Comparison of ENCODE assay signal across 9 mouse cellular contexts in the genomic region with DNA sequence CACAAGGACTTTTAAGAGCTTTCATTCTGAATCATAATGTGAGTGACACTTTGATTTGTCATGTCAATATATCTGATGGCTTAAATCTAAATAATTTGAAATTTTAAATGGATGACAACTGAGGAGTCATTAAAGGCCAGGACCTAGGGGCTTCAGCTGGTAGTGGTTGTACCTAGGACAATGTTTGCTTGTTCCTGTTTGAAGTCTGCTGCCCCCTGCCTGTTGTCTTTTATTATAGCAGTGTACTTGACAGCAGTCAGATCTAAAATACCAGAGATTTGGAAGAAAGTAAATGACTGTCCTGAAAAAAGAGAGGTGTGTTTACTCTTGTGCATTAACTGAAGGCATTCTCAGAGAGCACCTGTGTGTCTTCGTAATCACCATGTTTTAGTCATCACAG.
A peak's percentile ranks its signal among the peaks of the same experiment; 100 is the strongest.
DNase-seq lines count a peak whose midpoint lies in the region; ATAC-seq and TF ChIP-seq lines count a peak whose summit lies in the region.
"Had no signal": no experiment of that assay in that cellular context is flagged by ENCODE, and none has a peak within 500 bp of the region (broad histone marks: within the 10 kb centered on the region; RNA-seq: fewer than 3 reads in every experiment).

No protein-coding gene starts in this region.

- no peak overlapping the region for H3K4me3 ChIP-seq in gastrocnemius, adult 2 months
- no peak overlapping the region for H3K4me3 ChIP-seq in embryonic facial prominence, embryonic 11.5 days (ENCODE audit: low read depth, low read length)
- H3K4me3 ChIP-seq in limb, embryonic 10.5 days, result no peak overlapping the region
- H3K4me3 ChIP-seq: heart, embryonic 15.5 days had no signal

- WGBS in embryonic facial prominence, embryonic 11.5 days, result 90% methylated on average over 1 of the region's 1 CpGs
- WGBS in limb, embryonic 10.5 days, result 91% methylated on average over 1 of the region's 1 CpGs

- DNase-seq in gastrocnemius, adult 2 months, result peak; percentile 23
- DNase-seq in gastrocnemius, postnatal 25 days, result no peak
- peak; percentile 10 for DNase-seq in ovary, postnatal 14 days (ENCODE audit: low spot score)
- DNase-seq in ovary, adult 18-20 months (ENCODE audit: low spot score), result no peak
- peak; percentile 61 for DNase-seq in embryonic facial prominence, embryonic 11.5 days (ENCODE audit: low spot score)
- peak; percentile 39 for DNase-seq in limb, embryonic 10.5 days (ENCODE audit: low spot score)
- no peak for DNase-seq in spleen, postnatal 36 days (ENCODE audit: low spot score in 2 of 2)

- H3K27me3 ChIP-seq in embryonic facial prominence, embryonic 11.5 days (ENCODE audit: control insufficient read depth, insufficient read depth, low read length), result no peaks in the 10 kb centered on the region
- H3K27me3 ChIP-seq in limb, embryonic 10.5 days (ENCODE audit: low read depth, poor library complexity, severe bottlenecking), result no peaks in the 10 kb centered on the region

- H3K9ac ChIP-seq in embryonic facial prominence, embryonic 11.5 days (replicated peaks; ENCODE audit: low read length), result no peak overlapping the region
- H3K9ac ChIP-seq: heart, embryonic 15.5 days had no signal

- H3K4me2 ChIP-seq in embryonic facial prominence, embryonic 11.5 days (ENCODE audit: low read depth, low read length), result no peak overlapping the region
- H3K4me2 ChIP-seq: heart, embryonic 15.5 days had no signal

- no peaks in the 10 kb centered on the region for H3K4me1 ChIP-seq in embryonic facial prominence, embryonic 11.5 days (ENCODE audit: control insufficient read depth, insufficient read depth, low read length)
- no peaks in the 10 kb centered on the region for H3K4me1 ChIP-seq in limb, embryonic 10.5 days
- H3K4me1 ChIP-seq: heart, embryonic 15.5 days had no signal

- H3K36me3 ChIP-seq in embryonic facial prominence, embryonic 11.5 days (replicated peaks; ENCODE audit: control insufficient read depth, insufficient read depth, low read depth, low read length), result no peaks in the 10 kb centered on the region
- no peaks in the 10 kb centered on the region for H3K36me3 ChIP-seq in limb, embryonic 10.5 days
- H3K36me3 ChIP-seq: heart, embryonic 15.5 days had no signal

- H3K27ac ChIP-seq in gastrocnemius, adult 2 months, result no peak overlapping the region
- H3K27ac ChIP-seq in embryonic facial prominence, embryonic 11.5 days (replicated peaks; ENCODE audit: low read depth, low read length), result no peak overlapping the region
- H3K27ac ChIP-seq in limb, embryonic 10.5 days, result no peak overlapping the region
- H3K27ac ChIP-seq: heart, embryonic 15.5 days had no signal

- intact Hi-C loops in gastrocnemius, adult 2 months (cut with DNase I), result loop anchor here (2.0 kb wide), 1 partner anchor 293 kb away; no protein-coding TSS in a partner anchor

- no peak for ATAC-seq in embryonic facial prominence, embryonic 11.5 days (replicated peaks; ENCODE audit: insufficient number of reproducible peaks, low FRiP score, low TSS enrichment, low read depth)
- no peak for ATAC-seq in monocyte, adult 5-6 weeks (replicated peaks; ENCODE audit: insufficient number of reproducible peaks, low FRiP score, low TSS enrichment, poor library complexity, severe bottlenecking)

- no peaks in the 10 kb centered on the region for H3K9me3 ChIP-seq in embryonic facial prominence, embryonic 11.5 days (replicated peaks; ENCODE audit: control insufficient read depth, low read length)
- H3K9me3 ChIP-seq in limb, embryonic 10.5 days (replicated peaks), result no peaks in the 10 kb centered on the region
- H3K9me3 ChIP-seq: heart, embryonic 15.5 days had no signal

- peak; percentile 65 for TF ChIP-seq CTCF in gastrocnemius, adult 2 months (IDR thresholded peaks at IDR 0.05)

Comparison
In these comparisons a context has a peak if more than half of its experiments do, and no peak if none do; other contexts are left out.
1. DNase-seq: peak in gastrocnemius, adult 2 months (single experiment), ovary, postnatal 14 days (single experiment), embryonic facial prominence, embryonic 11.5 days (single experiment) and limb, embryonic 10.5 days (single experiment); none in gastrocnemius, postnatal 25 days (single experiment), ovary, adult 18-20 months (single experiment) and spleen, postnatal 36 days (0 of 2).